Mouse (Mus musculus) monocyte, adult 2 months (primary cell): ENCODE results near the gene Lrrc73.

Source experiments
- DNase-seq, 2 experiments: peaks; one replicate each; pipeline ENCODE4 v3.0.0; 2022; ENCODE audit warnings: low spot score in 2 of 2, low read depth in 1 of 2

Lrrc73 gene

GRCm38 (mm10) chr17:46287678-46288095 is 34.4 kb downstream of the Lrrc73 start:
- DNase-seq = no peak

- no peak for DNase-seq
These were observed 43.3 kb downstream of the Lrrc73 start for GRCm38 (mm10) chr17:46296601-46297000.

- DNase-seq = no peak
These were observed 43.7 kb downstream of the Lrrc73 start for GRCm38 (mm10) chr17:46297028-46297363.

GRCm38 (mm10) chr17:46297364-46298219 is 44.3 kb downstream of the Lrrc73 start, which contains the start of gene Dlk2:
TSS of gene Dlk2 (plus strand) at chr17:46297421.
- DNase-seq = no peak

GRCm38 (mm10) chr17:46298220-46298913 is 45.0 kb downstream of the Lrrc73 start:
- peak; percentile 32 to 61 for DNase-seq

GRCm38 (mm10) chr17:46301892-46302291 is 48.6 kb downstream of the Lrrc73 start:
- peak in 1 of 2 experiments; percentile 18 for DNase-seq

GRCm38 (mm10) chr17:46304184-46304583 is 50.9 kb downstream of the Lrrc73 start:
- DNase-seq = no peak
